ENCODE assay signal across 16 mouse cellular contexts in genomic region chr2:14713049-14713448, GRCm38 (mm10).
"Had no signal": no experiment of that assay in that cellular context is flagged by ENCODE, and none has a peak within 500 bp of the region (broad histone marks: within the 10 kb centered on the region; RNA-seq: fewer than 3 reads in every experiment).

No protein-coding gene starts in this region.

- ATAC-seq: hindbrain, postnatal 0 days; intestine, embryonic 16.5 days had no signal

- DNase-seq: gastrocnemius, adult 2 months; gastrocnemius, postnatal 10 days; gastrocnemius, postnatal 25 days; heart, adult 18-20 months; heart, postnatal 10 days; kidney, adult 11 months; kidney, adult 2 months; kidney, adult 9 months; kidney, postnatal 14 days; kidney, postnatal 36 days; layer of hippocampus, adult 9-11 months; layer of hippocampus, postnatal 36 days; liver; liver, embryonic 13.5 days had no signal
